8 mouse cellular contexts compared by ENCODE assay signal in genomic region chr9:124280576-124281447, GRCm38 (mm10). TPM values are rescaled to one million over a fixed set of nuclear protein-coding genes. Genes with fewer than 3 reads are reported as not detected.
DNase-seq lines count a peak whose midpoint lies in the region; ATAC-seq and TF ChIP-seq lines count a peak whose summit lies in the region.

No protein-coding gene starts in this region.

- H3K9ac ChIP-seq in embryonic facial prominence, embryonic 14.5 days (ENCODE audit: low read depth, low read length), result peak overlapping the region; percentile 74; the same call in 1 of the 2 replicates
- peak overlapping the region; percentile 77; the same call in 1 of the 2 replicates for H3K9ac ChIP-seq in kidney, postnatal 0 days (ENCODE audit: low read depth, low read length)
- H3K9ac ChIP-seq in midbrain, postnatal 0 days (replicated peaks; ENCODE audit: low read length, poor library complexity, severe bottlenecking), result peak overlapping the region; percentile 62

- H3K36me3 ChIP-seq in embryonic facial prominence, embryonic 14.5 days (ENCODE audit: control insufficient read depth, insufficient read depth, low read length), result peaks cover 25% of the 10 kb centered on the region
- H3K36me3 ChIP-seq in kidney, postnatal 0 days (ENCODE audit: insufficient read depth, low read length), result peaks cover 11% of the 10 kb centered on the region; the same call in 1 of the 2 replicates
- H3K36me3 ChIP-seq in midbrain, postnatal 0 days (ENCODE audit: insufficient read depth, low read length), result peaks cover 9% of the 10 kb centered on the region

- ATAC-seq in embryonic facial prominence, embryonic 14.5 days (ENCODE audit: low read depth), result no peak
- ATAC-seq in kidney, postnatal 0 days (replicated peaks; ENCODE audit: low FRiP score, low read depth), result no peak
- no peak for ATAC-seq in midbrain, postnatal 0 days (ENCODE audit: low FRiP score)

- DNase-seq in cerebellum, postnatal 10 days, result peak; percentile 27 to 47
- DNase-seq in cerebellum, postnatal 14 days, result no peak
- peak; percentile 34 for DNase-seq in A20 (ENCODE audit: low read depth, low spot score)
- DNase-seq in embryonic facial prominence, embryonic 14.5 days (ENCODE audit: low spot score), result no peak
- DNase-seq in kidney, postnatal 0 days (ENCODE audit: low spot score), result no peak
- no peak for DNase-seq in midbrain, postnatal 0 days (ENCODE audit: low spot score)
- no peak for DNase-seq in embryo, embryonic 10 days (ENCODE audit: low spot score)
- DNase-seq in spleen, postnatal 14 days (ENCODE audit: low spot score in 2 of 2), result no peak

- peak overlapping the region; percentile 52 for H3K4me2 ChIP-seq in embryonic facial prominence, embryonic 14.5 days (ENCODE audit: low read depth, low read length)
- peak overlapping the region; percentile 66 for H3K4me2 ChIP-seq in kidney, postnatal 0 days (ENCODE audit: low read length)
- H3K4me2 ChIP-seq in midbrain, postnatal 0 days (ENCODE audit: low read depth, low read length, poor library complexity, severe bottlenecking), result peak overlapping the region; percentile 84

- WGBS in embryonic facial prominence, embryonic 14.5 days, result 78% methylated on average over 2 of the region's 2 CpGs
- WGBS in kidney, postnatal 0 days, result 34% methylated on average over 2 of the region's 2 CpGs
- 75% methylated on average over 2 of the region's 2 CpGs for WGBS in midbrain, postnatal 0 days

- H3K4me3 ChIP-seq in embryonic facial prominence, embryonic 14.5 days (ENCODE audit: low read depth, low read length), result peak overlapping the region; percentile 77
- peak overlapping the region; percentile 77; the same call in 1 of the 2 replicates for H3K4me3 ChIP-seq in kidney, postnatal 0 days (replicated peaks; ENCODE audit: low read depth, low read length)
- peak overlapping the region; percentile 77 for H3K4me3 ChIP-seq in midbrain, postnatal 0 days (ENCODE audit: low read depth, low read length)

- H3K27ac ChIP-seq in embryonic facial prominence, embryonic 14.5 days (replicated peaks; ENCODE audit: low read depth, low read length), result no peak overlapping the region
- peak overlapping the region; percentile 83; the same call in 1 of the 2 replicates for H3K27ac ChIP-seq in kidney, postnatal 0 days
- H3K27ac ChIP-seq in midbrain, postnatal 0 days (ENCODE audit: low read depth, low read length), result peak overlapping the region; percentile 84; the same call in 1 of the 2 replicates

- H3K27me3 ChIP-seq in embryonic facial prominence, embryonic 14.5 days (replicated peaks; ENCODE audit: control insufficient read depth, insufficient read depth, low read length), result no peaks in the 10 kb centered on the region
- H3K27me3 ChIP-seq in kidney, postnatal 0 days (ENCODE audit: insufficient read depth, low read length), result no peaks in the 10 kb centered on the region
- no peaks in the 10 kb centered on the region for H3K27me3 ChIP-seq in midbrain, postnatal 0 days (ENCODE audit: insufficient read depth, low read length)

- H3K4me1 ChIP-seq in embryonic facial prominence, embryonic 14.5 days (ENCODE audit: control insufficient read depth, insufficient read depth, low read length), result peaks cover 4% of the 10 kb centered on the region; the same call in 1 of the 2 replicates
- 0 out of 2 replicates have a peak, but pooled peaks cover 4% of the 10 kb centered on the region for H3K4me1 ChIP-seq in kidney, postnatal 0 days (replicated peaks; ENCODE audit: insufficient read depth, low read length)
- H3K4me1 ChIP-seq in midbrain, postnatal 0 days (ENCODE audit: insufficient read depth, low read length), result peaks cover 7% of the 10 kb centered on the region; the same call in 1 of the 2 replicates

- TF ChIP-seq CTCF in kidney, postnatal 0 days (IDR thresholded peaks at IDR 0.05; ENCODE audit: low read depth), result no peak
- no peak for TF ChIP-seq CTCF in midbrain, postnatal 0 days (IDR thresholded peaks at IDR 0.05)

- peaks cover 20% of the 10 kb centered on the region for H3K9me3 ChIP-seq in embryonic facial prominence, embryonic 14.5 days (ENCODE audit: control insufficient read depth, low read length)
- no peaks in the 10 kb centered on the region for H3K9me3 ChIP-seq in kidney, postnatal 0 days (replicated peaks; ENCODE audit: low read length)
- H3K9me3 ChIP-seq in midbrain, postnatal 0 days (ENCODE audit: low read length), result 0 out of 2 replicates have a peak, but pooled peaks cover 4% of the 10 kb centered on the region

RNA-seq across cellular contexts. Expression of gene 2010315B03Rik, which starts 31.7 kb away (rescaled TPM):
- 4.8 and 5.8 TPM in 2 replicates for polyA plus RNA-seq in embryonic facial prominence, embryonic 14.5 days (2014; fragmentation: Nextera tagmentation; extraction: Ambion mirVana)
- 14.6 and 16.7 TPM in 2 replicates for polyA plus RNA-seq in kidney, postnatal 0 days (2015; fragmentation: Nextera tagmentation; extraction: Ambion mirVana)
- total RNA-seq in midbrain, postnatal 0 days (2014; rRNA removed), result 9.7 and 17.3 TPM in 2 replicates
- polyA plus RNA-seq in midbrain, postnatal 0 days (2015; fragmentation: Nextera tagmentation; extraction: Ambion mirVana), result 13.1 and 13.6 TPM in 2 replicates

Comparison
In these comparisons a context has a peak if more than half of its experiments do, and no peak if none do; other contexts are left out.
1. DNase-seq: peak in cerebellum, postnatal 10 days (2 of 2) and A20 (single experiment); none in cerebellum, postnatal 14 days (0 of 2), embryonic facial prominence, embryonic 14.5 days (single experiment), kidney, postnatal 0 days (single experiment), midbrain, postnatal 0 days (single experiment), embryo, embryonic 10 days (single experiment) and spleen, postnatal 14 days (0 of 2).
2. Peak in every context shown above with its lines, with median percentiles within 50 percentile points of each other: H3K4me2 ChIP-seq, H3K4me3 ChIP-seq and H3K9ac ChIP-seq.